Mouse (Mus musculus): ENCODE measurements around the gene Mark1.

DNA sequence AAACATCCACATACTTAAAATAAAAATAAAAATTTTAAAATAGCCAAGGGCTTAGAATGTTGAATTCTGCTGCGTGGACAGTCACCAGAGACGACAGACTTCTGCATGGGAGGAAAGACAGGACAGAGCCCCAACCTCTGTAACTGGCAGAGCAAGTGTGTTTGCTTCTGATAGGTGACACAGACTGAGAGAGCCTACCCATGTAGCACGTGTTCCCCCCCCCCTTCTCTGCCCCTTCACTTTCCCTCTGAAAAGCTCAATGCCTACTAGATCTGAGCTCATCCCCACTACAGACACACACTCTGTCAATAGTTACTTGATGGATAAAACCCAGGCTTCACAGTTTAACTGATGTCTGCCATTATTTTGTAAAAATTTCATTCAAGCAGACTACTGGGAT, 152.4 kb downstream of the Mark1 start:
- TF ChIP-seq POLR2A (IDR thresholded peaks at IDR 0.05; ENCODE audit: low read depth, low read length): no peak
- TF ChIP-seq CTCF (conservative IDR thresholded peaks at IDR 0.05; ENCODE audit: insufficient read depth, insufficient read length, low read depth, low read length): no peak
